In genomic region chr10:80261585-80261968, GRCm38 (mm10) we compare ENCODE assay signal across 8 mouse cellular contexts. TPM values are rescaled to one million over a fixed set of nuclear protein-coding genes. Genes with fewer than 3 reads are reported as not detected.
A peak's percentile ranks its signal among the peaks of the same experiment; 100 is the strongest.
DNase-seq lines count a peak whose midpoint lies in the region; ATAC-seq and TF ChIP-seq lines count a peak whose summit lies in the region.

No protein-coding gene starts in this region.

- under 1% methylated on average over 14 of the region's 14 CpGs for WGBS in limb, embryonic 13.5 days
- 2% methylated on average over 14 of the region's 14 CpGs for WGBS in midbrain, embryonic 15.5 days

- no peaks in the 10 kb centered on the region for H3K27me3 ChIP-seq in C2C12 (ENCODE audit: control insufficient read depth, insufficient read depth, insufficient read length)
- no peaks in the 10 kb centered on the region for H3K27me3 ChIP-seq in limb, embryonic 13.5 days
- no peaks in the 10 kb centered on the region for H3K27me3 ChIP-seq in midbrain, embryonic 15.5 days (replicated peaks)

- ATAC-seq in erythroblast, adult 5-6 weeks (replicated peaks; ENCODE audit: low FRiP score, poor library complexity, severe bottlenecking) = peak; percentile 53
- peak; percentile 41 for ATAC-seq in limb, embryonic 13.5 days (ENCODE audit: low FRiP score, low read depth)
- ATAC-seq in midbrain, embryonic 15.5 days (replicated peaks) = peak; percentile 40

- H3K9ac ChIP-seq in limb, embryonic 13.5 days = peak overlapping the region; percentile 58
- H3K9ac ChIP-seq in midbrain, embryonic 15.5 days = peak overlapping the region; percentile 63

- H3K9me3 ChIP-seq in limb, embryonic 13.5 days = no peaks in the 10 kb centered on the region
- H3K9me3 ChIP-seq in midbrain, embryonic 15.5 days = no peaks in the 10 kb centered on the region

- peak overlapping the region; percentile 93 for H3K4me2 ChIP-seq in limb, embryonic 13.5 days (replicated peaks)
- peak overlapping the region; percentile 86 for H3K4me2 ChIP-seq in midbrain, embryonic 15.5 days

- peaks cover 22% of the 10 kb centered on the region for H3K79me3 ChIP-seq in C2C12 (ENCODE audit: low read depth)

- H3K79me2 ChIP-seq in C2C12 (ENCODE audit: control insufficient read depth, insufficient read depth) = peaks cover 40% of the 10 kb centered on the region

- no peak for TF ChIP-seq CTCF in C2C12 (IDR thresholded peaks at IDR 0.05; ENCODE audit: control insufficient read depth, insufficient read depth, insufficient read length)

- H3K36me3 ChIP-seq in C2C12 (ENCODE audit: control insufficient read depth, insufficient read depth) = peaks cover 31% of the 10 kb centered on the region
- H3K36me3 ChIP-seq in limb, embryonic 13.5 days = peaks cover 27% of the 10 kb centered on the region
- H3K36me3 ChIP-seq in midbrain, embryonic 15.5 days (replicated peaks) = peaks cover 5% of the 10 kb centered on the region; the same call in 1 of the 2 replicates

- H3K4me1 ChIP-seq in limb, embryonic 13.5 days = peaks cover 42% of the 10 kb centered on the region
- H3K4me1 ChIP-seq in midbrain, embryonic 15.5 days = peaks cover 50% of the 10 kb centered on the region

- peak overlapping the region; percentile 72 for H3ac ChIP-seq in C2C12 (ENCODE audit: control insufficient read depth, insufficient read length, low read depth)

- DNase-seq in brain, adult 2 months (ENCODE audit: low read depth, low spot score) = peak; percentile 94
- peak; percentile 99 for DNase-seq in heart, adult 9 months (ENCODE audit: low spot score in 2 of 2)
- DNase-seq in kidney, adult 9 months = peak; percentile 100
- DNase-seq in spleen, postnatal 36 days (ENCODE audit: low spot score in 2 of 2) = peak; percentile 93 to 97

- H3K4me3 ChIP-seq in C2C12 (ENCODE audit: insufficient read depth, poor library complexity, severe bottlenecking) = peak overlapping the region; percentile 37
- peak overlapping the region; percentile 55 for H3K4me3 ChIP-seq in limb, embryonic 13.5 days
- H3K4me3 ChIP-seq in midbrain, embryonic 15.5 days = peak overlapping the region; percentile 47

- peak overlapping the region; percentile 97 for H3K27ac ChIP-seq in limb, embryonic 13.5 days
- H3K27ac ChIP-seq in midbrain, embryonic 15.5 days = peak overlapping the region; percentile 86

TF ChIP-seq in C2C12, 6 proteins besides CTCF, POLR2A, EP300 and RAD21:
- TF ChIP-seq CEBPB (IDR thresholded peaks at IDR 0.05; ENCODE audit: low read depth) (no peak), USF1 (IDR thresholded peaks at IDR 0.05; ENCODE audit: low read depth) (peak; percentile 65), MAX (IDR thresholded peaks at IDR 0.05) (peak; percentile 92), MYOD1 (IDR thresholded peaks at IDR 0.05; ENCODE audit: control insufficient read depth, insufficient read length, low read depth) (no peak), FOSL1 (IDR thresholded peaks at IDR 0.05; ENCODE audit: insufficient read depth, low read length, poor library complexity, severe bottlenecking) (no peak), MYOG (IDR thresholded peaks at IDR 0.05; ENCODE audit: control insufficient read depth, extremely low read depth, insufficient read length) (no peak)

RNA-seq across cellular contexts. Expression of gene Dazap1, which starts 0.3 kb away (rescaled TPM):
- 159 TPM for polyA plus RNA-seq in C2C12 (2012; fragmentation: generic; extraction: Trizol)
- total RNA-seq in erythroblast, adult 5-6 weeks (2015; ENCODE audit: low replicate concordance) = 13.8 and 17.1 TPM in 2 replicates
- total RNA-seq in erythroblast, adult 5-6 weeks (2017; ENCODE audit: low replicate concordance) = 29.8 and 35.3 TPM in 2 replicates
- polyA plus RNA-seq in limb, embryonic 13.5 days (2015; fragmentation: Nextera tagmentation; extraction: Ambion mirVana) = 64.9 and 67.9 TPM in 2 replicates
- polyA plus RNA-seq in midbrain, embryonic 15.5 days (2015; fragmentation: Nextera tagmentation; extraction: Ambion mirVana) = 60.5 and 60.8 TPM in 2 replicates

RNA-seq across cellular contexts. Expression of gene Gamt, which starts 0.8 kb away (rescaled TPM):
- 48.3 TPM for polyA plus RNA-seq in C2C12 (2012; fragmentation: generic; extraction: Trizol)
- total RNA-seq in erythroblast, adult 5-6 weeks (2015; ENCODE audit: low replicate concordance) = not detected in 2 replicates
- total RNA-seq in erythroblast, adult 5-6 weeks (2017; ENCODE audit: low replicate concordance) = 0.77 TPM in 1 of 2 replicates, not detected in the other
- polyA plus RNA-seq in limb, embryonic 13.5 days (2015; fragmentation: Nextera tagmentation; extraction: Ambion mirVana) = 57.1 and 58.4 TPM in 2 replicates
- 16.8 and 18.9 TPM in 2 replicates for polyA plus RNA-seq in midbrain, embryonic 15.5 days (2015; fragmentation: Nextera tagmentation; extraction: Ambion mirVana)

RNA-seq across cellular contexts. Expression of gene Ndufs7, which starts 12.7 kb away (rescaled TPM):
- 288 TPM for polyA plus RNA-seq in C2C12 (2012; fragmentation: generic; extraction: Trizol)
- total RNA-seq in erythroblast, adult 5-6 weeks (2015; ENCODE audit: low replicate concordance) = 25.7 and 25.9 TPM in 2 replicates
- 13.0 and 14.2 TPM in 2 replicates for total RNA-seq in erythroblast, adult 5-6 weeks (2017; ENCODE audit: low replicate concordance)
- 298 and 306 TPM in 2 replicates for polyA plus RNA-seq in limb, embryonic 13.5 days (2015; fragmentation: Nextera tagmentation; extraction: Ambion mirVana)
- 290 and 305 TPM in 2 replicates for polyA plus RNA-seq in midbrain, embryonic 15.5 days (2015; fragmentation: Nextera tagmentation; extraction: Ambion mirVana)

RNA-seq across cellular contexts. Expression of gene Rps15, which starts 30.7 kb away (rescaled TPM):
- 5,397 TPM for polyA plus RNA-seq in C2C12 (2012; fragmentation: generic; extraction: Trizol)
- total RNA-seq in erythroblast, adult 5-6 weeks (2015; ENCODE audit: low replicate concordance) = 509 and 541 TPM in 2 replicates
- 422 and 457 TPM in 2 replicates for total RNA-seq in erythroblast, adult 5-6 weeks (2017; ENCODE audit: low replicate concordance)
- polyA plus RNA-seq in limb, embryonic 13.5 days (2015; fragmentation: Nextera tagmentation; extraction: Ambion mirVana) = 908 and 936 TPM in 2 replicates
- 516 and 528 TPM in 2 replicates for polyA plus RNA-seq in midbrain, embryonic 15.5 days (2015; fragmentation: Nextera tagmentation; extraction: Ambion mirVana)

RNA-seq across cellular contexts. Expression of gene Apc2, which starts 34.2 kb away (rescaled TPM):
- 0.20 TPM for polyA plus RNA-seq in C2C12 (2012; fragmentation: generic; extraction: Trizol)
- total RNA-seq in erythroblast, adult 5-6 weeks (2015; ENCODE audit: low replicate concordance) = not detected in 2 replicates
- total RNA-seq in erythroblast, adult 5-6 weeks (2017; ENCODE audit: low replicate concordance) = 0.09 and 0.14 TPM in 2 replicates
- 3.3 and 3.8 TPM in 2 replicates for polyA plus RNA-seq in limb, embryonic 13.5 days (2015; fragmentation: Nextera tagmentation; extraction: Ambion mirVana)
- 223 and 247 TPM in 2 replicates for polyA plus RNA-seq in midbrain, embryonic 15.5 days (2015; fragmentation: Nextera tagmentation; extraction: Ambion mirVana)

Comparison
In these comparisons a context has a peak if more than half of its experiments do, and no peak if none do; other contexts are left out.
1. Peak in every context shown above with its lines: DNase-seq, ATAC-seq, H3K4me3 ChIP-seq and H3K27ac ChIP-seq.